10 mouse cellular contexts compared by ENCODE assay signal in the genomic region with DNA sequence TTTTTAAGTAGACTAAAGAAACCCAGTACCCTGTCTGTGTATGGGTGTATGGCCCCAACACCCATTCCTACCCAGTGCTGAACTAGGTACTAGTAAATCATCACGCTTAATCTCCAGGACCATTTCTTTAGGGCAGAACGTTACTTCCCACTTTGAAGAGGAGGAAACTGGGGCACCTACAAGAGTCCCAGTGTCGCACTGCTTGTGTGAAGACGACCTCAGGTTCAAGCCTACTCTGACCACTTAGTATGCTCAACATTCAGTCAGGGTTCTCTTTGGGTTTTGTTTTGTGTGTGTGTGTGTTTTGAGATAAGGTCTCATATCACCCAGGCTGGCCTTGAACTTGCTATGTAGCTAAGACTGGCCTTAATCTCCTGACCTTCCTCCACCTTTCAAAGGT. TPM values are rescaled to one million over a fixed set of nuclear protein-coding genes. Genes with fewer than 3 reads are reported as not detected.
DNase-seq lines count a peak whose midpoint lies in the region; ATAC-seq lines count a peak whose summit lies in the region.
"Had no signal": no experiment of that assay in that cellular context is flagged by ENCODE, and none has a peak within 500 bp of the region (broad histone marks: within the 10 kb centered on the region; RNA-seq: fewer than 3 reads in every experiment).

No protein-coding gene starts in this region.

- intact Hi-C loops in left cerebral cortex, postnatal 4 days (cut with DNase I) = loop anchor here (5.0 kb wide), 1 partner anchor 89 kb away; no protein-coding TSS in a partner anchor

- peaks cover 39% of the 10 kb centered on the region for H3K4me1 ChIP-seq in kidney, embryonic 16.5 days (ENCODE audit: insufficient read depth, low read length)
- H3K4me1 ChIP-seq in forebrain, embryonic 12.5 days = peaks cover 53% of the 10 kb centered on the region
- H3K4me1 ChIP-seq in liver, embryonic 11.5 days (replicated peaks; ENCODE audit: control insufficient read depth, insufficient read depth, low read length) = peaks cover 28% of the 10 kb centered on the region
- peaks cover 53% of the 10 kb centered on the region for H3K4me1 ChIP-seq in neural tube, embryonic 15.5 days

- peak overlapping the region; percentile 83 for H3K4me2 ChIP-seq in kidney, embryonic 16.5 days (replicated peaks; ENCODE audit: low read depth, low read length)
- H3K4me2 ChIP-seq in forebrain, embryonic 12.5 days = peak overlapping the region; percentile 80
- H3K4me2 ChIP-seq in liver, embryonic 11.5 days = peak overlapping the region; percentile 92
- peak overlapping the region; percentile 91 for H3K4me2 ChIP-seq in neural tube, embryonic 15.5 days

- 80% methylated on average over 4 of the region's 4 CpGs for WGBS in kidney, embryonic 16.5 days
- WGBS in forebrain, embryonic 12.5 days = 86% methylated on average over 4 of the region's 4 CpGs
- WGBS in liver, embryonic 11.5 days = 43% methylated on average over 4 of the region's 4 CpGs
- WGBS in neural tube, embryonic 15.5 days = 85% methylated on average over 4 of the region's 4 CpGs

- ATAC-seq in kidney, embryonic 16.5 days (ENCODE audit: low FRiP score, low TSS enrichment) = no peak
- ATAC-seq in forebrain, embryonic 12.5 days (ENCODE audit: low FRiP score) = no peak
- no peak for ATAC-seq in liver, embryonic 11.5 days (replicated peaks; ENCODE audit: low FRiP score)
- ATAC-seq in neural tube, embryonic 15.5 days (ENCODE audit: low FRiP score) = no peak

- DNase-seq in kidney, postnatal 14 days = no peak
- no peak for DNase-seq in liver, embryonic 11.5 days (ENCODE audit: low spot score)
- no peak for DNase-seq in adrenal gland, postnatal 10 days
- DNase-seq in left cerebral cortex, postnatal 4 days = no peak
- DNase-seq in layer of hippocampus, adult 9-11 months = no peak
- DNase-seq: adrenal gland, postnatal 36 days had no signal

- no peaks in the 10 kb centered on the region for H3K9me3 ChIP-seq in kidney, embryonic 16.5 days (ENCODE audit: low read length)
- H3K9me3 ChIP-seq in forebrain, embryonic 12.5 days = no peaks in the 10 kb centered on the region
- H3K9me3 ChIP-seq in liver, embryonic 11.5 days (ENCODE audit: control insufficient read depth, low read length) = no peaks in the 10 kb centered on the region
- no peaks in the 10 kb centered on the region for H3K9me3 ChIP-seq in neural tube, embryonic 15.5 days (replicated peaks)
- H3K9me3 ChIP-seq: heart, embryonic 15.5 days had no signal

- no peak overlapping the region for H3K9ac ChIP-seq in kidney, embryonic 16.5 days (replicated peaks; ENCODE audit: low read length)
- no peak overlapping the region for H3K9ac ChIP-seq in forebrain, embryonic 12.5 days
- H3K9ac ChIP-seq in liver, embryonic 11.5 days (ENCODE audit: low read depth, low read length) = no peak overlapping the region; the same call in 1 of the 2 replicates
- no peak overlapping the region for H3K9ac ChIP-seq in neural tube, embryonic 15.5 days (replicated peaks)
- H3K9ac ChIP-seq: heart, embryonic 15.5 days had no signal

- peaks cover 4% of the 10 kb centered on the region; the same call in 1 of the 2 replicates for H3K27me3 ChIP-seq in kidney, embryonic 16.5 days (ENCODE audit: insufficient read depth, low read length)
- no peaks in the 10 kb centered on the region for H3K27me3 ChIP-seq in forebrain, embryonic 12.5 days
- H3K27me3 ChIP-seq in liver, embryonic 11.5 days (replicated peaks; ENCODE audit: control insufficient read depth, insufficient read depth, low read length) = no peaks in the 10 kb centered on the region
- no peaks in the 10 kb centered on the region for H3K27me3 ChIP-seq in neural tube, embryonic 15.5 days (replicated peaks)

- no peak overlapping the region for H3K27ac ChIP-seq in kidney, embryonic 16.5 days (ENCODE audit: low read length)
- H3K27ac ChIP-seq in forebrain, embryonic 12.5 days = no peak overlapping the region
- peak overlapping the region; percentile 76 for H3K27ac ChIP-seq in liver, embryonic 11.5 days (ENCODE audit: low read depth, low read length)
- no peak overlapping the region for H3K27ac ChIP-seq in neural tube, embryonic 15.5 days (replicated peaks)
- H3K27ac ChIP-seq: heart, embryonic 15.5 days had no signal

- H3K36me3 ChIP-seq in kidney, embryonic 16.5 days (ENCODE audit: insufficient read depth, low read length) = peaks cover 7% of the 10 kb centered on the region
- H3K36me3 ChIP-seq in forebrain, embryonic 12.5 days (replicated peaks) = peaks cover 20% of the 10 kb centered on the region
- 0 out of 2 replicates have a peak, but pooled peaks cover 5% of the 10 kb centered on the region for H3K36me3 ChIP-seq in liver, embryonic 11.5 days (ENCODE audit: control insufficient read depth, insufficient read depth, low read length)
- no peaks in the 10 kb centered on the region for H3K36me3 ChIP-seq in neural tube, embryonic 15.5 days
- H3K36me3 ChIP-seq: heart, embryonic 15.5 days had no signal

- H3K4me3 ChIP-seq in kidney, embryonic 16.5 days (ENCODE audit: low read length) = no peak overlapping the region; the same call in 1 of the 2 replicates
- 0 out of 2 replicates have a peak overlapping the region, but pooled peaks have one; percentile 82 for H3K4me3 ChIP-seq in forebrain, embryonic 12.5 days (replicated peaks)
- peak overlapping the region; percentile 86 for H3K4me3 ChIP-seq in liver, embryonic 11.5 days (ENCODE audit: low read depth, low read length)
- H3K4me3 ChIP-seq in neural tube, embryonic 15.5 days (replicated peaks) = no peak overlapping the region

RNA-seq across cellular contexts. Expression of a gene that starts 2.8 kb away (rescaled TPM):
- polyA plus RNA-seq in kidney, embryonic 16.5 days (2015; fragmentation: Nextera tagmentation; extraction: Ambion mirVana) = 12.0 and 14.3 TPM in 2 replicates
- 28.8 and 30.4 TPM in 2 replicates for polyA plus RNA-seq in forebrain, embryonic 12.5 days (2016; fragmentation: Nextera tagmentation; extraction: Ambion mirVana)
- polyA plus RNA-seq in liver, embryonic 11.5 days (2014; fragmentation: Nextera tagmentation; extraction: Ambion mirVana) = 11.8 and 13.3 TPM in 2 replicates
- polyA plus RNA-seq in neural tube, embryonic 15.5 days (2015; fragmentation: Nextera tagmentation; extraction: Ambion mirVana) = 9.6 and 10.1 TPM in 2 replicates
- total RNA-seq in adrenal gland, postnatal 10 days (2021) = 10 to 100 TPM in 1 of 2 experiments, 1 to 10 TPM in 1; 9.2 to 16.4 TPM
- 10 to 100 TPM; 35.9 to 40.3 TPM for total RNA-seq in left cerebral cortex, postnatal 4 days (2021)

RNA-seq across cellular contexts. Expression of a gene that starts 57.5 kb away (rescaled TPM):
- polyA plus RNA-seq in kidney, embryonic 16.5 days (2015; fragmentation: Nextera tagmentation; extraction: Ambion mirVana) = 31.7 and 36.0 TPM in 2 replicates
- polyA plus RNA-seq in forebrain, embryonic 12.5 days (2016; fragmentation: Nextera tagmentation; extraction: Ambion mirVana) = 74.8 and 78.0 TPM in 2 replicates
- polyA plus RNA-seq in liver, embryonic 11.5 days (2014; fragmentation: Nextera tagmentation; extraction: Ambion mirVana) = 53.4 and 54.4 TPM in 2 replicates
- polyA plus RNA-seq in neural tube, embryonic 15.5 days (2015; fragmentation: Nextera tagmentation; extraction: Ambion mirVana) = 23.3 and 26.2 TPM in 2 replicates
- total RNA-seq in adrenal gland, postnatal 10 days (2021) = 10 to 100 TPM; 53.2 to 59.0 TPM
- total RNA-seq in left cerebral cortex, postnatal 4 days (2021) = 10 to 100 TPM; 49.9 to 56.2 TPM

Comparison
In these comparisons a context has a peak if more than half of its experiments do, and no peak if none do; other contexts are left out.
1. H3K4me3 ChIP-seq: peak in forebrain, embryonic 12.5 days (single experiment) and liver, embryonic 11.5 days (single experiment); none in kidney, embryonic 16.5 days (single experiment) and neural tube, embryonic 15.5 days (single experiment).
2. Peak in every context shown above with its lines, with median percentiles within 50 percentile points of each other: H3K4me2 ChIP-seq.